9 mouse cellular contexts compared by ENCODE assay signal in the genomic region with DNA sequence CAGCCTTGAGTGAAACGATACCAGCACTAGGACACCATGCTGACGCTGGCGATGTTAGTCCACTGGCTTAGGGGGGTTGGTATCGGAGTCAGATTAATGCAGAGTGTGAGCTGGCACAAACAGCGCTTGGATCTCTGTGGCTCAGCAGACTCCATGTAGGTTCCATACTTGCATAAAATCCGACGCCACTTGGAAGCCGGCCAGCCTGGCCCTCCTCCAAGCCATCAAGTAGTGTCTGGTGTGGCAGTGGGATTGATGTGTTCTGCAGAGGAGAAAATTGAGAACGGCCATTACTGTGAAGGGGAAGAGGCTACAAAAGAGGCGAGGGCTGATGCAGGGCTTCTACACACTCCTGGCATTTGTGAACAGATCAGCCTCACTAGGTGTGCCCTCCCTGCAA.
A peak's percentile ranks its signal among the peaks of the same experiment; 100 is the strongest.
DNase-seq lines count a peak whose midpoint lies in the region; ATAC-seq and TF ChIP-seq lines count a peak whose summit lies in the region.
"Had no signal": no experiment of that assay in that cellular context is flagged by ENCODE, and none has a peak within 500 bp of the region (broad histone marks: within the 10 kb centered on the region; RNA-seq: fewer than 3 reads in every experiment).

No protein-coding gene starts in this region.

- DNase-seq in cerebellum, postnatal 36 days = peak; percentile 2 to 8
- no peak for DNase-seq in cerebellum, adult 8-10 months
- no peak for DNase-seq in lung, adult 2 months
- DNase-seq in forebrain, postnatal 0 days = peak; percentile 70
- DNase-seq: liver, postnatal 0 days had no signal

- 45% methylated on average over 10 of the region's 10 CpGs for WGBS in lung, embryonic 16.5 days
- WGBS in lung, adult 2 months = 62% methylated on average over 10 of the region's 10 CpGs
- WGBS in forebrain, postnatal 0 days = 31% methylated on average over 10 of the region's 10 CpGs
- WGBS in neural tube, embryonic 14.5 days = 50% methylated on average over 10 of the region's 10 CpGs
- WGBS in heart, embryonic 12.5 days = 78% methylated on average over 10 of the region's 10 CpGs

- H3K4me3 ChIP-seq in lung, embryonic 16.5 days (ENCODE audit: low read length) = no peak overlapping the region
- no peak overlapping the region for H3K4me3 ChIP-seq in lung, adult 2 months (replicated peaks; ENCODE audit: extremely low read depth, low read depth, low read length)
- no peak overlapping the region for H3K4me3 ChIP-seq in forebrain, postnatal 0 days (ENCODE audit: low read depth, low read length)
- no peak overlapping the region for H3K4me3 ChIP-seq in neural tube, embryonic 14.5 days (ENCODE audit: low read depth, low read length)
- H3K4me3 ChIP-seq in heart, embryonic 12.5 days = no peak overlapping the region

- no peak for TF ChIP-seq POLR2A in lung, adult 2 months (IDR thresholded peaks at IDR 0.05; ENCODE audit: borderline replicate concordance, extremely low read depth, low read depth, low read length)

- no peaks in the 10 kb centered on the region for H3K27me3 ChIP-seq in lung, embryonic 16.5 days (ENCODE audit: control insufficient read depth, insufficient read depth, low read depth, low read length)
- no peaks in the 10 kb centered on the region for H3K27me3 ChIP-seq in forebrain, postnatal 0 days (ENCODE audit: insufficient read depth, low read length)
- no peaks in the 10 kb centered on the region for H3K27me3 ChIP-seq in neural tube, embryonic 14.5 days (ENCODE audit: control insufficient read depth, insufficient read depth, low read length)
- no peaks in the 10 kb centered on the region for H3K27me3 ChIP-seq in heart, embryonic 12.5 days (replicated peaks)

- peaks cover 6% of the 10 kb centered on the region; the same call in 1 of the 2 replicates for H3K4me1 ChIP-seq in lung, embryonic 16.5 days (replicated peaks; ENCODE audit: control insufficient read depth, insufficient read depth, low read length)
- no peaks in the 10 kb centered on the region for H3K4me1 ChIP-seq in lung, adult 2 months (ENCODE audit: control insufficient read depth, insufficient read depth, low read length)
- H3K4me1 ChIP-seq in forebrain, postnatal 0 days (ENCODE audit: insufficient read depth) = no peaks in the 10 kb centered on the region
- no peaks in the 10 kb centered on the region for H3K4me1 ChIP-seq in neural tube, embryonic 14.5 days (ENCODE audit: control insufficient read depth, insufficient read depth, low read length)
- no peaks in the 10 kb centered on the region for H3K4me1 ChIP-seq in heart, embryonic 12.5 days (replicated peaks)

- no peak overlapping the region for H3K9ac ChIP-seq in lung, embryonic 16.5 days (ENCODE audit: low read length)
- H3K9ac ChIP-seq in forebrain, postnatal 0 days = no peak overlapping the region
- no peak overlapping the region for H3K9ac ChIP-seq in neural tube, embryonic 14.5 days (replicated peaks; ENCODE audit: low read depth, low read length)
- H3K9ac ChIP-seq in heart, embryonic 12.5 days = no peak overlapping the region
- H3K9ac ChIP-seq: liver, postnatal 0 days had no signal

- no peak overlapping the region for H3K4me2 ChIP-seq in lung, embryonic 16.5 days (ENCODE audit: low read depth, low read length)
- peak overlapping the region; percentile 1; the same call in 1 of the 2 replicates for H3K4me2 ChIP-seq in forebrain, postnatal 0 days (ENCODE audit: low read depth)
- H3K4me2 ChIP-seq in neural tube, embryonic 14.5 days (ENCODE audit: low read depth, low read length) = no peak overlapping the region
- no peak overlapping the region for H3K4me2 ChIP-seq in heart, embryonic 12.5 days

- ATAC-seq in lung, embryonic 16.5 days (ENCODE audit: low read depth) = peak; percentile 57
- peak; percentile 82 for ATAC-seq in forebrain, postnatal 0 days
- peak; percentile 80 for ATAC-seq in neural tube, embryonic 14.5 days (ENCODE audit: low read depth)
- ATAC-seq in heart, embryonic 12.5 days (ENCODE audit: insufficient number of reproducible peaks, low FRiP score) = no peak
- no peak for ATAC-seq in erythroblast, adult 5-6 weeks (replicated peaks; ENCODE audit: low FRiP score, poor library complexity, severe bottlenecking)
- ATAC-seq: liver, postnatal 0 days had no signal

- no peak overlapping the region for H3K27ac ChIP-seq in lung, embryonic 16.5 days (ENCODE audit: low read length)
- H3K27ac ChIP-seq in forebrain, postnatal 0 days (ENCODE audit: low read depth, low read length) = no peak overlapping the region
- H3K27ac ChIP-seq in neural tube, embryonic 14.5 days (ENCODE audit: low read depth, low read length) = peak overlapping the region; percentile 18; the same call in 1 of the 2 replicates
- H3K27ac ChIP-seq in heart, embryonic 12.5 days (ENCODE audit: poor library complexity, severe bottlenecking) = no peak overlapping the region

- TF ChIP-seq CTCF in lung, adult 2 months (IDR thresholded peaks at IDR 0.05; ENCODE audit: insufficient read depth, low read length) = no peak
- TF ChIP-seq CTCF in forebrain, postnatal 0 days (IDR thresholded peaks at IDR 0.05; ENCODE audit: low read depth) = no peak

- H3K36me3 ChIP-seq in lung, embryonic 16.5 days (ENCODE audit: control insufficient read depth, insufficient read depth, low read length) = no peaks in the 10 kb centered on the region
- H3K36me3 ChIP-seq in forebrain, postnatal 0 days (ENCODE audit: insufficient read depth) = no peaks in the 10 kb centered on the region
- no peaks in the 10 kb centered on the region for H3K36me3 ChIP-seq in neural tube, embryonic 14.5 days (ENCODE audit: control insufficient read depth, insufficient read depth, low read length)
- no peaks in the 10 kb centered on the region for H3K36me3 ChIP-seq in heart, embryonic 12.5 days

- no peaks in the 10 kb centered on the region for H3K9me3 ChIP-seq in lung, embryonic 16.5 days (ENCODE audit: control insufficient read depth, low read length)
- no peaks in the 10 kb centered on the region for H3K9me3 ChIP-seq in forebrain, postnatal 0 days (ENCODE audit: low read length)
- no peaks in the 10 kb centered on the region for H3K9me3 ChIP-seq in neural tube, embryonic 14.5 days (ENCODE audit: control insufficient read depth, low read length)
- peaks cover 3% of the 10 kb centered on the region; the same call in 1 of the 2 replicates for H3K9me3 ChIP-seq in heart, embryonic 12.5 days (replicated peaks)

Comparison
In these comparisons a context has a peak if more than half of its experiments do, and no peak if none do; other contexts are left out.
1. DNase-seq: peak in cerebellum, postnatal 36 days (2 of 2) and forebrain, postnatal 0 days (single experiment); none in cerebellum, adult 8-10 months (single experiment) and lung, adult 2 months (single experiment).
2. ATAC-seq: peak in lung, embryonic 16.5 days (single experiment), forebrain, postnatal 0 days (single experiment) and neural tube, embryonic 14.5 days (single experiment); none in heart, embryonic 12.5 days (single experiment) and erythroblast, adult 5-6 weeks (single experiment).